Mouse (Mus musculus): ENCODE measurements at regions not wholly inside any gene's neighbourhood (a gene's known extent, or its start where the extent isn't known, plus 50 kb on each side); places are given as distances from the start of the nearest gene placed in this dataset.

DNA sequence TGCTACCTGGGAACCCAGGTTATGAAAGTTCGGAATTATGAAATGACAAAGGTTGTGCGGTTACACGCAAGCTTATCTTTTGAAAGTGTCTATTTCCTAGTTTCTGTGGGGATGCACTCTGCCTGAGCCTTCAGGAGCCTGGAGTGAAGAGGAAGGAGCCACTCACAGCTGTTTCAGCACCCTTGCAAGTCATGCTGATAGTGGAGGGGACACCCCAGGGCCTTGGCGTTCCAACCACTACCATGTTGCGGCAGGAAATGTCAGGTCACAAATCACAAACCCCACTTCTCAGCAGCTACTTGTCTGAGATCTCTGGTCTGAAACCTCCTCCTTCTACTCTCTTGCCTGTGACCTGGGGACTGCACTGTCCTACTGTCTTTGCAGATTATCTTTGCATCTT lies 178.3 kb downstream of the Pten start:
- no peak for TF ChIP-seq MAFK (IDR thresholded peaks at IDR 0.05; ENCODE audit: insufficient read depth, low read depth, low read length)
- no peak for TF ChIP-seq CHD2 (IDR thresholded peaks at IDR 0.05; ENCODE audit: low read depth, low read length)
- TF ChIP-seq ZNF384 (IDR thresholded peaks at IDR 0.05; ENCODE audit: low read depth, low read length), result no peak

All from ES-E14 (cell line).